Mouse (Mus musculus) CD4-positive, CD25-positive, alpha-beta regulatory T cell, adult 9 weeks (primary cell): ENCODE data around the gene Sdr9c7. TPM values are rescaled to one million over a fixed set of nuclear protein-coding genes. Genes with fewer than 3 reads are reported as not detected.

Experiments used
- polyA plus RNA-seq: library from polyadenylated mRNA; unstranded; fragments of 100-300 nt; shearing (Covaris generic); gene quantifications from one replicate; pipeline ENCODE4 v1.2.1, GENCODE M21; 2017

The Sdr9c7 gene
- polyA plus RNA-seq = not detected

DNA sequence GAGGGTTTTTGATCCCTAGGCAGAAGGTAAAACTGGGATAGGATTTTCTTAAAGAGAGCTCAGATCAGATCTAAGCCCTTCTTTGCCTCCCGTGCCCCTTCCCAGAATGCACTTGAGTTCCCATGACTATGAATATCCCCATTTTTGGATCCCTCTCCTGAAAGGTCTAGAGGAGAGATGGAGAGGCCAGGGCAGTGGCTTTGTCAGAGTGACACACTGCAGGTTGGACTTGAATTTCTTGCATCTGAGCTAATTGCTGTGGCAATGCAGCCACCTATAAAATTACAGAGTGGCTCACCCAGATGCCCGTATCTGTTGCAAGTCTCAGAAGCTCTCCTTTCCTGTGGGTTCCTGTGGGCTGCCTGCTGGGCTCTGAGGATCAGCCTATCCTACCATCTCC, at the start of gene Sdr9c7:
TSS of gene Sdr9c7 (plus strand) at position 301 of the 400 bp plus-strand sequence.

GRCm38 (mm10) chr10:127849628-127850027, 48.7 kb upstream of the Sdr9c7 start, which contains the start of gene Rdh19:
Rdh19 (plus strand) TSS chr10:127849928.

GRCm38 (mm10) chr10:127866232-127866631, 32.1 kb upstream of the Sdr9c7 start, which contains the start of gene Rdh16f2:
Rdh16f2 (plus strand) TSS chr10:127866474.

GRCm38 (mm10) chr10:127888605-127889004, 9.7 kb upstream of the Sdr9c7 start, which contains the start of gene Rdh7:
Rdh7 (minus strand) TSS chr10:127888817.

Other genes starting within 250 kb of the Sdr9c7 start
- 10.1 TPM for gene Nemp1, start 231.6 kb upstream of the Sdr9c7 start, polyA plus RNA-seq
- 66.6 TPM for gene Nab2, start 229.9 kb upstream of the Sdr9c7 start, polyA plus RNA-seq
- not detected for gene Myo1a, start 193.3 kb upstream of the Sdr9c7 start, polyA plus RNA-seq
- gene Tac2, start 174.0 kb upstream of the Sdr9c7 start, polyA plus RNA-seq = not detected
- 0.43 TPM for gene Zbtb39, start 159.0 kb upstream of the Sdr9c7 start, polyA plus RNA-seq
- 0.11 TPM for gene Gpr182, start 146.8 kb upstream of the Sdr9c7 start, polyA plus RNA-seq
- 0.22 TPM for gene Rdh1, start 138.8 kb upstream of the Sdr9c7 start, polyA plus RNA-seq
- not detected for gene Rdh16f1, start 138.7 kb upstream of the Sdr9c7 start, polyA plus RNA-seq
- 0.46 TPM for gene Rdh9, start 122.1 kb upstream of the Sdr9c7 start, polyA plus RNA-seq
- not detected for gene Rdh16, start 97.4 kb upstream of the Sdr9c7 start, polyA plus RNA-seq
- not detected for gene Rdh19, start 48.6 kb upstream of the Sdr9c7 start, polyA plus RNA-seq
- not detected for gene Rdh16f2, start 32.0 kb upstream of the Sdr9c7 start, polyA plus RNA-seq
- not detected for gene Rdh7, start 9.7 kb upstream of the Sdr9c7 start, polyA plus RNA-seq
- gene Hsd17b6, start 109.1 kb downstream of the Sdr9c7 start, polyA plus RNA-seq = not detected
- gene Prim1, start 116.7 kb downstream of the Sdr9c7 start, polyA plus RNA-seq = 19.3 TPM
- gene Naca, start 137.1 kb downstream of the Sdr9c7 start, polyA plus RNA-seq = 671 TPM
- gene Ptges3, start 160.4 kb downstream of the Sdr9c7 start, polyA plus RNA-seq = 53.7 TPM
- 995 TPM for gene Atp5b, start 184.8 kb downstream of the Sdr9c7 start, polyA plus RNA-seq
- 85.4 TPM for gene Baz2a, start 193.1 kb downstream of the Sdr9c7 start, polyA plus RNA-seq